Mouse (Mus musculus) heart, adult 2 months (tissue): Measurements from ENCODE around the gene Rfng. TPM values are rescaled to one million over a fixed set of nuclear protein-coding genes. Genes with fewer than 3 reads are reported as not detected.
A peak's percentile ranks its signal among the peaks of the same experiment; 100 is the strongest.
"Not testable (repeated sequence)": the region's sequence is repeated elsewhere in the genome, so short reads cannot be mapped to it uniquely, and the experiment has no call there.

Experiments
- DNase-seq, 2 experiments: peaks; one replicate each; pipeline ENCODE4 v3.0.0; 2021
- H3K27ac ChIP-seq: fragments of 200-600 bp; 2 replicates; pipeline ENCODE4 v1.8.1; 2022
- H3K27me3 ChIP-seq: fragments of 200-500 bp; 2 replicates; pipeline ENCODE4 v1.6.1; 2012; ENCODE audit warnings: mild to moderate bottlenecking, low read length, inconsistent platforms, mixed read lengths; ENCODE audit not compliant: control insufficient read depth, insufficient read depth
- H3K36me3 ChIP-seq: fragments of 200-500 bp; 2 replicates; pipeline ENCODE4 v1.6.1; 2012; ENCODE audit warnings: low read length, inconsistent platforms; ENCODE audit not compliant: control insufficient read depth, insufficient read depth
- H3K4me1 ChIP-seq: fragments of 200-500 bp; 2 replicates; pipeline ENCODE4 v1.6.1; 2011; ENCODE audit warnings: low read length; ENCODE audit not compliant: control insufficient read depth, insufficient read depth
- H3K4me3 ChIP-seq: fragments of 200-600 bp; 2 replicates; pipeline ENCODE4 v1.8.1; 2022
- H3K79me2 ChIP-seq: fragments of 200-500 bp; replicated peaks from 2 replicates; pipeline ENCODE4 v1.6.1; 2012; ENCODE audit warnings: mild to moderate bottlenecking, inconsistent platforms, low read length, moderate library complexity, mixed read lengths; ENCODE audit not compliant: control insufficient read depth, insufficient read depth
- H3K9ac ChIP-seq: fragments of 200-500 bp; 2 replicates; pipeline ENCODE4 v1.6.1; 2012; ENCODE audit warnings: low read depth, mild to moderate bottlenecking, control low read depth, inconsistent platforms, low read length, mixed read lengths
- CTCF ChIP-seq: fragments of 200-600 bp; IDR thresholded peaks from 2 replicates; pipeline ENCODE4 v1.8.1; 2022; ENCODE audit warnings: antibody characterized with exemption, mild to moderate bottlenecking, moderate library complexity
- EP300 ChIP-seq: fragments of 200-500 bp; IDR thresholded peaks from 2 replicates; pipeline ENCODE4 v1.6.1; 2011; ENCODE audit warnings: low read depth, low read length, control low read depth; ENCODE audit not compliant: insufficient read depth
- POLR2A ChIP-seq: fragments of 200-500 bp; IDR thresholded peaks from 2 replicates; pipeline ENCODE4 v1.6.1; 2011; ENCODE audit warnings: mild to moderate bottlenecking, low read depth, low read length, control low read depth; ENCODE audit not compliant: insufficient read depth
- WGBS: fragments of 180-500 bp; shearing (Covaris S2); methylation state at CpG from one replicate; pipeline ENCODE4 v1.1.7; 2018; 5-methylcytosine and 5-hydroxymethylcytosine counted together
- intact Hi-C: fragments of 180-260 bp; cut with DNase I; formaldehyde crosslinking; loops from one replicate; pipeline ENCODE4 v1.15.1; 2025
- long read RNA-seq: library from polyadenylated mRNA; stranded (forward); transcript quantifications from one replicate; pipeline ENCODE4 v2.0.0, GENCODE M21; 2021
- polyA plus RNA-seq: library from polyadenylated mRNA; depleted of rRNA; stranded (reverse); fragments of >200 nt; gene quantifications from 2 replicates; pipeline ENCODE4 v1.2.3, GENCODE M21; 2012; rRNA removed
- total RNA-seq, 2 experiments: library from RNA; stranded (reverse); gene quantifications; 2 replicates each; pipeline ENCODE4 v1.2.3; 2021

Gene Rfng
- total RNA-seq (10 to 100 TPM; 11.9 to 12.5 TPM), polyA plus RNA-seq (28.6 and 30.0 TPM in 2 replicates)
- long read RNA-seq, transcript Rfng-201 (8 exons, 2,118 nt): major isoform, 10 of 16 reads
- long read RNA-seq, partial matches to known transcripts: 0 of 16 reads
- long read RNA-seq, other reads (novel, unspliced or antisense): 6 of 16 reads

DNA sequence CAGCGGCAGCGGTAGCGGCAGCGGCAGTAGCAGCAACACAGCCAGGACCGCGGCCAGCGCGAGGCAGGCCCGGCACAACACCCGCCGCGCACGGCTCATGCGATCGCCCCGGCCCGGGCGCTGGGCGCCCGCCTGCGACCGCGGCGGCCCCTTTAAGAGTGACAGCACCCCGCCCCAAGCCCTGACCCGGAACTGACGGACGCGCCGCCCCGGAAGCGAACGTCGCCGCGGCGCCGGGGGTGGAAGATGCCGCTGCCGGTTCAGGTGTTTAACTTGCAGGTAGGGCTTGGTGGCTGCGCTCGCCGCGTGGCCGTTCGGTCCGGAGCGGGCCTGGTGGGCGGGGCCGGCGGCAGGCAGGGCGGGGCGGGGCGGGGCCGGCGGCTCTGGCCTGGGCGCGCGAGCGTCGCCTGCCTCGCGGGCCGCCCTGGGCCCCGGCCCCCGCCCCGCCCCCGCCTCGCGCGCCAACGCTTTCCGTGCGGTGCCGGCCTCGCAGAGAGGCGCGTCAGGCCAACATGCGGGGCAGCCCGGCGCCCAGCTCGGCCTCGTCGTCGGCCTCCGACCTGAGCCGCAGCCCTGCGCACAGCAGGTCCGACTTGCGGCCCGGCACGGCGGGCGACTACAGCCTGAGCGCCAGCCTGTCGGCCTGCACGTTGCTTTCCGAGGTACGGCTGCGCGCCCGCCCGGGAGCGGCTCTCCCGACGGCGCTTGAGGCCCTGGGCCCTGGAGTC lies at the start of gene Rfng, which contains the start of gene Gps1:
Gene Rfng (minus strand): TSS at position 144 of the 728 bp plus-strand sequence.
Gene Gps1 (plus strand): TSS at position 209 of the 728 bp plus-strand sequence.
- peak within 1 kb of the TSS; percentile 88 for H3K27ac ChIP-seq
- peak; percentile 90 to 92 for DNase-seq
- H3K9ac ChIP-seq: peak within 1 kb of the TSS; percentile 99
- H3K4me3 ChIP-seq: peak within 1 kb of the TSS; percentile 77
- no peaks in the 10 kb centered on the region for H3K27me3 ChIP-seq
- peaks cover 7% of the 10 kb centered on the region for H3K4me1 ChIP-seq
- intact Hi-C loops: no loop called here
- under 1% methylated on average over 86 of the region's 107 CpGs for WGBS
- TF ChIP-seq EP300: no peak
- no peak for TF ChIP-seq CTCF
- no peak for TF ChIP-seq POLR2A
- peaks cover 2% of the 10 kb centered on the region; the same call in 1 of the 2 replicates for H3K79me2 ChIP-seq
- H3K36me3 ChIP-seq: no peaks in the 10 kb centered on the region

DNA sequence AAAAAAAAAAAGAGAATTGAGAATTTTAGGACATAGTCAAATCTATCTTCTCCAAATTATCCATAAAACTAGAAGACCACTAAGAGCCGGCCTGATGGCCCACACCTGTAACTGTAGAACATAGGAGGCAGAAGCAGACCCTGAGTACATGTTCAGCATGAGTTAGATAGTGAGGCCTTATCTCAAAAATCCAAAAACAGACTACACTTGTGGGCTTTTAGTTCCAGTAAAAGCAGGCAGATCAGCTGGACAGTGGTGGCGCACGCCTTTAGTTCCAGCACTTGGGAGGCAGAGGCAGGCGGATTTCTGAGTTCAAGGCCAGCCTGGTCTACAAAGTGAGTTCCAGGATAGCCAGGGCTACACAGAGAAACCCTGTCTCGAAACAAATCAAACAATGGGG lies 49.0 kb upstream of the Rfng start:
- H3K4me1 ChIP-seq, H3K36me3 ChIP-seq, H3K4me3 ChIP-seq, H3K79me2 ChIP-seq, H3K9ac ChIP-seq, H3K27me3 ChIP-seq, H3K27ac ChIP-seq, intact Hi-C loops, DNase-seq: not testable (repeated sequence)
- 86% methylated on average over 5 of the region's 5 CpGs for WGBS

DNA sequence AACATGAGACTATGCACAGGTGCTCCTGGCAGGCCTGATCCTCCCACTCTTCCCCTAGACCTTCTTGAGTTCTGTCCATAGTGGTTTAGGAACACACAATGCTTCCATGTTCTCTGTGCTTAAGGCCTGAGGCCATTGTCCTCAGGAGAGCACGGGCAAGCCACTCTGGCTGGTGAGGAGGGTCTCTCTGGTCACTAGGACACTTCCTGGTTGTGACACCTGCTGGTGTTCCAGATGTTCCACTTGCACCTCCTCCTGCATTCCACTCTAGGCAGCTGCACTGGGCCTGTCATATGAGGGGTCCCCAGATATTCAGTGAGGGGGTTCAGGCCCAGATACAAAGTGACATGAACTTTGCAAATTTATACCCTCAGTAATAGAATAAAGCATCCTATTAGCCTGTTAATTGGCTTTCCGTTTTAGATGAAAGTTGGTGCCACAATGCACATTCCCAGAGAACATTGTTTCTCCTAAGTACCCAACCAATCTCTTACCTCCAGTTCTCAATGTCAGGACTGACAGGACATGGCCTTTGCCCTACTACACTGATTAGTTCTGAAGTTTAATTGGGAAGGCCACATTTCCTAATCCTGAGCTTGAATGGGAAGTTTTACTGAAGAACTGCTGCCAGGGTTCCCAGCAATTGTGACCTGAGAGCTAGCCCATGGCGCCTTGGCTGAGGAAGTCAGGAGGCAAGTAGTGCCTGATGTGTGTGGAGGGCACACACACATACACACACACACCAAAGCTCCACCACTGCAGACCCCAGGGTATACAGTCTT lies 47.8 kb upstream of the Rfng start:
- Histone ChIP-seq H3K36me3 (no peaks in the 10 kb centered on the region), H3K27ac (no peak overlapping the region), H3K27me3 (no peaks in the 10 kb centered on the region), H3K4me1 (no peaks in the 10 kb centered on the region), H3K9ac (no peak overlapping the region), H3K4me3 (no peak overlapping the region), H3K79me2 (no peaks in the 10 kb centered on the region)
- intact Hi-C loops: no loop called here
- TF ChIP-seq EP300 (no peak), POLR2A (no peak), CTCF (no peak)
- DNase-seq: peak in 1 of 2 experiments; percentile 2
- WGBS: 91% methylated on average over 3 of the region's 3 CpGs

DNA sequence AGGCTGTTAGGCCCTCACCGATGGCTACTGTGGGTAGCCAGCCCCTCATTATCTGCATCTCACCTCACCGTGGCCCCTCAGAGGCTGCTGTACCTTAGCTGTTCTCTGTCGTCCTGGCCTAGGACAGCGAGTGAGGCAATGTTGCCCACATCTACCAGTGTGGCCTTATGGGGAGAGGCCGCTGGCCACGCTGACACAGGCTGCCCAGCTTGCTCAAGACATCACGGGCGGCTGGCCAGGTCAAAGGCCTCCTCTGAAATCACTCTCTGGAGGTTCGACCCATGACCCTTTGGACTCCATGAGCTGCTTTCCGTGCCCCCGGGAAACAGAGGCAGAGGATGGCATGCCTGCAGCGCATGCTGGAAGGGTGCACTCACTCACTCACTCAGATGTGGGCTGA lies 46.7 kb upstream of the Rfng start:
- Histone ChIP-seq H3K27me3 (no peaks in the 10 kb centered on the region), H3K9ac (no peak overlapping the region), H3K79me2 (no peaks in the 10 kb centered on the region), H3K4me3 (no peak overlapping the region), H3K4me1 (no peaks in the 10 kb centered on the region), H3K36me3 (no peaks in the 10 kb centered on the region), H3K27ac (no peak overlapping the region)
- intact Hi-C loops: no loop called here
- WGBS: 85% methylated on average over 12 of the region's 12 CpGs
- no peak for TF ChIP-seq CTCF
- no peak for TF ChIP-seq POLR2A
- TF ChIP-seq EP300: no peak
- peak; percentile 14 to 15 for DNase-seq

DNA sequence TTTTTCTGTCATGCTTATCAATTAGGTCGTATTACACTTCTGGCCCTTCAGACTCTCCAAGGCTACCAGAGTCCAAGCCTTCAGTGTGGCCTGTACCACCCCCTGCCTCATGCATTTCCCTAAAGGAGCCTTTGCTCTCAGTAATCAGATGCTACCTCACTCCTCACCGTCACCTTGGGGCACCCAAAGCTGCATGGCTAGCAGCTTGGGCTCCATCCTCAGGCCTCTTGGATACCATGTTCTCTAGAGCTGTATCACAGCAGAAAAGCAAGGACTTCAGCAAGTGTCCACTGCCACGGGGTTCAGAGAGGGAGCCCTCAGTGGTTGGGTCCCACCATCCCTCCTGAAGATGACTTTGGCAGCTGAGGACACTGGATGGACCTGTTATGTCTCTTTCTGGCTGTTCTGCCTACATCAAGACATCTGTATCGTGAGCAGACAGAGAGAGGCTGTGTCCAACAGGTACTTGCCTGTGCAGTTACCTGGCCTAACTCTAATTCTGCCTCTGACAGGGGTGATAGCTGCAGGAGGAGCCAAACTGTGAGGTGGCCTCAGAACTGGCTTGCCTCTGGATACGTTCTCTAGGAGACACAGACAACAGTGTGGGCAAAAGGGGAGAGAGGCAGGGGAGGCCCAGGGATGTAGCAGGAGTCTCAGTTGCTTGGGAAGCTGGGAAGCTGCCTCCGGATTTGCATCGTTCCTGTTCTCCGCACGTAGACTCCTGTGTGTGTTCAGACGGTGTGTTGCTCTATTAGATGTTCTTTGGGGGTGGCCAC lies 45.9 kb upstream of the Rfng start:
- H3K27ac ChIP-seq: no peak overlapping the region
- no peaks in the 10 kb centered on the region for H3K27me3 ChIP-seq
- H3K9ac ChIP-seq: no peak overlapping the region
- 0 out of 2 replicates have a peak, but pooled peaks cover 2% of the 10 kb centered on the region for H3K4me1 ChIP-seq
- intact Hi-C loops: no loop called here
- DNase-seq: no peak
- no peaks in the 10 kb centered on the region for H3K36me3 ChIP-seq
- H3K4me3 ChIP-seq: no peak overlapping the region
- WGBS: 90% methylated on average over 10 of the region's 10 CpGs
- H3K79me2 ChIP-seq: no peaks in the 10 kb centered on the region
- TF ChIP-seq CTCF (no peak), POLR2A (no peak), EP300 (no peak)
